Mouse (Mus musculus) hindbrain, embryonic 14.5 days (tissue): Measurements from ENCODE around the gene Cpne8. TPM values are rescaled to one million over a fixed set of nuclear protein-coding genes. Genes with fewer than 3 reads are reported as not detected.
"Not testable (repeated sequence)": the region's sequence is repeated elsewhere in the genome, so short reads cannot be mapped to it uniquely, and the experiment has no call there.

Experiments used
- ATAC-seq: fragments of 200-750 bp; cut with Nextera tagmentation; 2 replicates; pipeline ENCODE4 v1.8.0; 2017; ENCODE audit warnings: moderate number of reproducible peaks, mild to moderate bottlenecking, moderate TSS enrichment, moderate library complexity; ENCODE audit not compliant: low FRiP score
- DNase-seq: peaks from one replicate; pipeline ENCODE4 v3.0.0-alpha.2; 2015; ENCODE audit warnings: low spot score
- H3K27ac ChIP-seq: fragments of 300-500 bp; sonication (generic); 2 replicates; pipeline ENCODE4 v1.5.1; 2014; ENCODE audit warnings: mild to moderate bottlenecking, moderate library complexity
- H3K27me3 ChIP-seq: fragments of 300-500 bp; sonication (generic); 2 replicates; pipeline ENCODE4 v1.6.1; 2014; ENCODE audit warnings: mild to moderate bottlenecking, low read length, mixed read lengths; ENCODE audit not compliant: control insufficient read depth, insufficient read depth
- H3K36me3 ChIP-seq: fragments of 300-500 bp; sonication (generic); replicated peaks from 2 replicates; pipeline ENCODE4 v1.6.1; 2014; ENCODE audit not compliant: control insufficient read depth, insufficient read depth
- H3K4me1 ChIP-seq: fragments of 300-500 bp; sonication (generic); replicated peaks from 2 replicates; pipeline ENCODE4 v1.6.1; 2014; ENCODE audit warnings: antibody characterized with exemption, low read length, mixed read lengths; ENCODE audit not compliant: control insufficient read depth, insufficient read depth
- H3K4me2 ChIP-seq: fragments of 300-500 bp; sonication (generic); replicated peaks from 2 replicates; pipeline ENCODE4 v1.6.1; 2014; ENCODE audit warnings: mild to moderate bottlenecking, moderate library complexity
- H3K4me3 ChIP-seq: fragments of 300-500 bp; sonication (generic); replicated peaks from 2 replicates; pipeline ENCODE4 v1.5.1; 2014; ENCODE audit warnings: mild to moderate bottlenecking, low read length
- H3K9ac ChIP-seq: fragments of 300-500 bp; sonication (generic); 2 replicates; pipeline ENCODE4 v1.6.1; 2014
- H3K9me3 ChIP-seq: fragments of 300-500 bp; sonication (generic); 2 replicates; pipeline ENCODE4 v1.6.1; 2016; ENCODE audit warnings: low read length; ENCODE audit not compliant: control insufficient read depth
- WGBS: fragments of 180-500 bp; shearing (Covaris S2); extraction: QIAGEN DNeasy Blood & Tissue Kit; methylation state at CpG from one replicate; pipeline ENCODE4 v1.1.7; 2014; 5-methylcytosine and 5-hydroxymethylcytosine counted together
- polyA plus RNA-seq: library from polyadenylated mRNA; unstranded; fragments of >200 nt; fragmentation: Nextera tagmentation; extraction: Ambion mirVana; gene quantifications from 2 replicates; pipeline ENCODE4 v1.2.1, GENCODE M21; 2014

Gene Cpne8
- polyA plus RNA-seq, 1 experiment from 2014 or later, result 25.5 TPM

DNA sequence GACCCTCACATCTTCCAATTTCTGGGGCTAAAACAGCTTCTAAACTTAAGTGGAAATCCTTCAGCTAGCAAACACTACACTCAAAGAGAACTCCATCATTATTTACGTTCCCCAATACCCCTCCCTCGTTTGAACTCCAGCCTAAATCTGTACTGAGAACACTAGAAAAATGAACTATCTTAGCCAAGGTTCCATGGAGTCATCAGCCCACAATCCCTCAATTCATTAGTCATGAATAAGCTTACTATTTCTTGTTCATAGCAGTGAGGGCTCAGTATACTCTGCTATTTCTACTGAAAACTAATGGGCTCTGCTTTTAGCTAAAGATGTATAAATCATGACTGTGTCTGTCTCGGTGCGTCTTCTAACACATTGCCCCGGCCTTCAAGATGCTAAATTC is 55.0 kb downstream of the Cpne8 start:
- Histone ChIP-seq H3K9ac (no peak overlapping the region), H3K9me3 (no peaks in the 10 kb centered on the region), H3K4me1 (no peaks in the 10 kb centered on the region), H3K27me3 (no peaks in the 10 kb centered on the region), H3K36me3 (no peaks in the 10 kb centered on the region), H3K27ac (no peak overlapping the region), H3K4me3 (no peak overlapping the region), H3K4me2 (no peak overlapping the region)
- DNase-seq, result no peak
- WGBS, result 87% methylated on average over 5 of the region's 5 CpGs
- ATAC-seq, result no peak

- no peaks in the 10 kb centered on the region for H3K36me3 ChIP-seq
- no peak overlapping the region for H3K27ac ChIP-seq
- no peaks in the 10 kb centered on the region for H3K4me1 ChIP-seq
- H3K4me2 ChIP-seq, result no peak overlapping the region
- DNase-seq, result no peak
- no peak overlapping the region for H3K4me3 ChIP-seq
- 95% methylated on average over 3 of the region's 3 CpGs for WGBS
- H3K9me3 ChIP-seq, result no peaks in the 10 kb centered on the region
- H3K27me3 ChIP-seq, result no peaks in the 10 kb centered on the region
- no peak overlapping the region for H3K9ac ChIP-seq
- ATAC-seq, result no peak
Observed at GRCm38 (mm10) chr15:90622005-90622404, 57.2 kb downstream of the Cpne8 start.

DNA sequence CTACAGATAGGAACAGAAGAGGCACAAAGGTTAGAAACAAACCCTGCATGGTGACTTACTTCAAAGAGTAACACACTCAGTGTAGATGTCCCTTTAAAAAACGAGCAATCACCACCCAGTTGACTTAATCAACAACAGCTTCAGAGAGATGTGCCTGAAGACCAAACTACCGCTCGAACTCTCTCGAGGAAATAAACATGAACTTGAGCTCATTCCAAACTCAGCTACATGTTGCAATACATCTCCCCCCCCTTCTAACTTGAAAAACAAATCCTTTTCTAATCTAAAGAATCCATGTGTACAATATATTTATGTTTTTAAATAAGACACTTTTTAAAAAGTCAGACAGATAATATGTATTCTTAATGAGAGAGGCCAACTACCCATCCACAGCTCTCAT is 59.5 kb downstream of the Cpne8 start:
- WGBS, result 76% methylated on average over 4 of the region's 4 CpGs
- H3K4me3 ChIP-seq, result no peak overlapping the region
- H3K27ac ChIP-seq, result no peak overlapping the region
- no peak for DNase-seq
- no peak overlapping the region for H3K4me2 ChIP-seq
- H3K27me3 ChIP-seq, result no peaks in the 10 kb centered on the region
- no peaks in the 10 kb centered on the region for H3K9me3 ChIP-seq
- H3K4me1 ChIP-seq, result no peaks in the 10 kb centered on the region
- ATAC-seq, result no peak
- H3K9ac ChIP-seq, result no peak overlapping the region
- H3K36me3 ChIP-seq, result no peaks in the 10 kb centered on the region

DNA sequence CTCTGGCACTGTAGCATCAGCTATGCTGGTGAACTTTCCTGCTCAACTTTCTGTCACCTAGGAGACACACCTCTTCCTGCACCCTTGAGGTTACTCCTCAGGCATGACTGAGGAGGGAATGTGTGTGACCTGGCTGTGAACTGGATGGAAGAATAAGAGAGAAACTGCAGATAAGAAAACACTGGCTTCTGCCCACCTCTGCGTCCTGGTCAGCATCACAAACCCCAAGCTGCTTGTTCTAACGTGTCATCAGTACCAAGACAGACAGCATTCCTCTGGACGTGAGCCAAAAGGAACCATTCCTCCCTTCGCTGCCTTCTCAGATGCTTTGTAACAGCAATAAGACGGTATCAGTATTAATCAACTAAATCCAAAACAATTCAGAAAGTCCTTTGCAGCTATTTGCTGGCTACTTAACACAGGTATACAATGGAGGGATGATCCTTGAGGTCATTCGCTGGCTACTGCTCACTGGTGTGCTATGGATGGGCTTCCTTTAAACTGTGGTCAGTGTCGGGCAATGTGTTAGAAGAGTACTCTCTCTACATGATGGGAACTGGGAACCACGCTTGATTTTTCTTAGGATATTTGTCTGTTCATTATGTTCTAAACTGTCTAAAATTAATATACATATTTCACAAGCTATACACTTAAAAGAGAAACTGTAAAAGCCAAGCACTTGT is 63.0 kb downstream of the Cpne8 start:
- DNase-seq, result no peak
- Histone ChIP-seq H3K36me3 (no peaks in the 10 kb centered on the region), H3K4me1 (no peaks in the 10 kb centered on the region), H3K4me3 (no peak overlapping the region), H3K27ac (no peak overlapping the region), H3K4me2 (no peak overlapping the region), H3K9ac (no peak overlapping the region), H3K9me3 (no peaks in the 10 kb centered on the region), H3K27me3 (no peaks in the 10 kb centered on the region)
- 62% methylated on average over 8 of the region's 8 CpGs for WGBS
- ATAC-seq, result no peak

GRCm38 (mm10) chr15:90610767-90611166 is 68.5 kb downstream of the Cpne8 start:
- H3K4me3 ChIP-seq, H3K9ac ChIP-seq, H3K27ac ChIP-seq, H3K9me3 ChIP-seq, H3K4me1 ChIP-seq, H3K4me2 ChIP-seq, DNase-seq, ATAC-seq, H3K36me3 ChIP-seq, H3K27me3 ChIP-seq: not testable (repeated sequence)
- WGBS, result 63% methylated on average over 4 of the region's 4 CpGs

- no peaks in the 10 kb centered on the region for H3K9me3 ChIP-seq
- H3K4me1 ChIP-seq, result no peaks in the 10 kb centered on the region
- 48% methylated on average over 4 of the region's 4 CpGs for WGBS
- H3K4me2 ChIP-seq, result no peak overlapping the region
- H3K27ac ChIP-seq, result no peak overlapping the region
- no peak overlapping the region for H3K4me3 ChIP-seq
- no peak overlapping the region for H3K9ac ChIP-seq
- no peak for ATAC-seq
- H3K36me3 ChIP-seq, result no peaks in the 10 kb centered on the region
- H3K27me3 ChIP-seq, result no peaks in the 10 kb centered on the region
- DNase-seq, result no peak
Observed at GRCm38 (mm10) chr15:90609836-90610415, 69.3 kb downstream of the Cpne8 start.

DNA sequence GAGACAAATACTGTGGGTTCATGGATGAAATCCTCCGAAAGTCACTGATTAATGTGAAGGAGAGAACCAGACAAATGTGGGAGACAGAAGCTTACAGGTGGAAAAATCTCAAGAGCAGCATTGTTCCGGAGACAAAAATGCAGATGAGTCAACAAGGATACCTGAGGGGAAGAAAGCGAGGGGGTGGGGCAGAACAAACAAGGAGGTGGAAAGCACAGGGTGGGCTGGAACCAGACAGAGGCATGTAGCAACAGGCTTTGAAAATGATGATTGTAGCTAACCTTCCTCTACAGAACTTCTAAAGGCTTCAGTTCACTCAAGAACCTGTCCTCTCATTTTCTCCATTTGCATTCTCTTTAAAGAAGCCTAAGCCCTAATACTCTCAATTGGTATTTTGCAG is 70.9 kb downstream of the Cpne8 start:
- Histone ChIP-seq H3K4me1 (no peaks in the 10 kb centered on the region), H3K9ac (no peak overlapping the region), H3K27ac (no peak overlapping the region), H3K4me3 (no peak overlapping the region), H3K36me3 (no peaks in the 10 kb centered on the region), H3K27me3 (no peaks in the 10 kb centered on the region), H3K4me2 (no peak overlapping the region), H3K9me3 (no peaks in the 10 kb centered on the region)
- DNase-seq, result no peak
- ATAC-seq, result no peak
- 80% methylated on average over 3 of the region's 3 CpGs for WGBS

GRCm38 (mm10) chr15:90607181-90607580 is 72.1 kb downstream of the Cpne8 start:
- no peak overlapping the region for H3K4me3 ChIP-seq
- no peak overlapping the region for H3K27ac ChIP-seq
- H3K4me1 ChIP-seq, result no peaks in the 10 kb centered on the region
- no peak overlapping the region for H3K4me2 ChIP-seq
- H3K9me3 ChIP-seq, result no peaks in the 10 kb centered on the region
- WGBS, result 89% methylated on average over 3 of the region's 3 CpGs
- H3K36me3 ChIP-seq, result no peaks in the 10 kb centered on the region
- H3K27me3 ChIP-seq, result no peaks in the 10 kb centered on the region
- H3K9ac ChIP-seq, result no peak overlapping the region
- DNase-seq (no peak), ATAC-seq (no peak)

DNA sequence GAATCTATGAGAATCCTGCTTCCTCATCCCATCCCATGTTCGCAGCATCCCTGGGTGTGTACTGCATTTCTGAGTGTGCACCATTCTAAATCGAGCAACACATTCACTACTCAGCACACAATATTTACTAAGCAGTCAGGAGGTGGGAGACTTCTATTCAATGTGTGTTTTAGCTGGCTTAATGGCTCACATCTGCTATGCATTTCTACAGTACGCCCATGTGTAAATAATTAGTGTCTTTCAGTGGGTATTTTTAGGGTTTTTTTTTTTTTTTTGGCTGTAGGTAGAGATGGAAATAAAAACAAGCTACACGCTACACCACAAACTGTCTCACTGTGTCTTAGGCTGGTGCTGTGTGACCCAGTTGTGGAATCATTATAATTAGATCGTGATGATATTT is 75.6 kb downstream of the Cpne8 start:
- no peaks in the 10 kb centered on the region for H3K36me3 ChIP-seq
- H3K27me3 ChIP-seq, result no peaks in the 10 kb centered on the region
- ATAC-seq, result no peak
- no peak overlapping the region for H3K4me3 ChIP-seq
- H3K9me3 ChIP-seq, result no peaks in the 10 kb centered on the region
- H3K9ac ChIP-seq, result no peak overlapping the region
- no peak overlapping the region for H3K4me2 ChIP-seq
- WGBS, result 77% methylated on average over 5 of the region's 5 CpGs
- DNase-seq, result no peak
- no peak overlapping the region for H3K27ac ChIP-seq
- H3K4me1 ChIP-seq, result no peaks in the 10 kb centered on the region
